Mouse (Mus musculus): ENCODE measurements at regions not wholly inside any gene's neighbourhood (a gene's known extent, or its start where the extent isn't known, plus 50 kb on each side); places are given as distances from the start of the nearest gene placed in this dataset.

DNA sequence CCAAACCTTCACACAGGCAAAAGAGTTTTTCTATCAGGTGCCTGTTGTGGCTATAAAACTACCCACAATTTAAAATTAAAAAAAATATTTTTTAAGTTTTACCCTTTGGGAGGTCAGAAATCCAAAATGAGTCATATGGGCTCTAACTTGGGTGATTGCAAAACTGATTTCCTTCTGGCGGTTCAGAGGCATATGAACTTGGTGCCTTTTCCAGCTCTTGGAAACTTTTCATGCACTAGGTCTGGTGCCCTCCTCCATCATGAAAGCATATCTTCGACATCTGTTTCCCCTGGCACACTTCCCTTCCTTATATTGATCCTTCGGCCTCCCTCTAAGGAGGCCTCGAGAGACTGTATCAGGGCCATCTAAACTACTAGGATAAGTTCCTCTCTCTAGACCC is 168.8 kb downstream of the Gm45692 start:
- DNase-seq, result no peak

- no peak for DNase-seq
Measured at GRCm38 (mm10) chr8:26298066-26298804, 178.9 kb downstream of the Gm45692 start.

- no peak for DNase-seq
Measured at GRCm38 (mm10) chr8:26300246-26300645, 180.9 kb downstream of the Gm45692 start.

DNA sequence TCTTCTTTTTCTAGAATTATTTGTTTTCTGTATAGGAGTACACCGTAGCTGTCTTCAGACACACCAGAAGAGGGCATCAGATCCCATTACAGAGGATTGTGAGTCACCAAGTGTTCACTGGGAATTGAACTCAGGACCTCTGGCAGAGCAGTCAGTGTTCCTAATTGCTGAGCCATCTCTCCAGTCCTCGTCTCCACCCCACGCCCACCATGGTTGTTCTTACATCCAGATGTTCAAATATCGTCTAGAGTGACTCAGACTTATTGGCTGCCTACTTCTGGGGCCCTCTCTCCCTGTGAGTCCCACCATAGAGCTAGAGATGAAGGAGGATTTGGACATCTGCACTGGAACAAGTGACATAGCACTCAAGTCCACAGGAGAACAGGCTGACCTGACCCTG is 182.6 kb downstream of the Gm45692 start:
- DNase-seq, result no peak

GRCm38 (mm10) chr8:26304566-26304965 is 185.2 kb downstream of the Gm45692 start:
- no peak for DNase-seq

DNA sequence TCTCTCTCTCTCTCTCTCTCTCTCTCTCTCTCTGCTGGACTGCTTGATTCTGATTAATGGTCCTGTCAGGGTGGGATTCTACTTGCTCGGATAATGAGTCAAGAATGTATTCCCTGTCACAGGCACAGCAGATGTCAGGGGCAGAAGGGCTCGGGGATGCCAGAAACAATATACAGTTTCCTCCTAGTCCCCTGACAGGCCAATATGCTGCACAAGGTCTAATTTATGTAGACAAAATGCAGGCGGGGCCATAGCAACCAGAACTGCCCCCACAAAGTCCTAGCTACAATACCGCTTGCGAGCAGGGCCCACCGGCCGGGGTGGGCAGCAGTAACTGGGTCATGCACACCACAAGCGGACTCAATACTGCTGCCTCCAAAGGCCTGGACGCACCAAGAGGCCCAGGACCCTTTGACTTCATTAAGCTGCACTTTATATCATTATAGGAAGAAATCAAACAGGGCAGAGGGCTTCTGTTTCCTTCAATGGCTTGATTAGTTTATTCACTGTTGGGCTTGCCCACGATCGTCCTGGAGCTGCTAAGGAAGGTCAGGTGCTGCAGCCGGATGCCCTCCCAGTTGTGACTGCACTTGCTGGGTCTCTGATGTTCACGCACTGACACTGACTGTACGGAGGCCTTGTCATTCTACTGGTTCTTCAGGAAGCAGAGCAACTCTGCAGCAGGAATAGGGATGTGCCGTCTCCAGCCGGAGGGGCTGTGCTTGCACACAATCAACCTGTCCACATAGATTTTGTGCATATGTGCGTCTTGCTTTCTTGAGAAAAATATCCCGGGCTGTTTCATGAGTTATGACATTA is 185.9 kb downstream of the Gm45692 start:
- DNase-seq, result no peak

- DNase-seq, result no peak
Measured at GRCm38 (mm10) chr8:26308121-26308641, 188.8 kb downstream of the Gm45692 start.

- DNase-seq, result no peak
Measured at GRCm38 (mm10) chr8:26309764-26310163, 190.4 kb downstream of the Gm45692 start.

- DNase-seq, result no peak
Measured at GRCm38 (mm10) chr8:26323606-26324350, 204.4 kb downstream of the Gm45692 start.

GRCm38 (mm10) chr8:26324606-26325005 is 205.3 kb downstream of the Gm45692 start:
- DNase-seq, result no peak

GRCm38 (mm10) chr8:26329813-26330212 is 210.5 kb downstream of the Gm45692 start:
- no peak for DNase-seq

DNA sequence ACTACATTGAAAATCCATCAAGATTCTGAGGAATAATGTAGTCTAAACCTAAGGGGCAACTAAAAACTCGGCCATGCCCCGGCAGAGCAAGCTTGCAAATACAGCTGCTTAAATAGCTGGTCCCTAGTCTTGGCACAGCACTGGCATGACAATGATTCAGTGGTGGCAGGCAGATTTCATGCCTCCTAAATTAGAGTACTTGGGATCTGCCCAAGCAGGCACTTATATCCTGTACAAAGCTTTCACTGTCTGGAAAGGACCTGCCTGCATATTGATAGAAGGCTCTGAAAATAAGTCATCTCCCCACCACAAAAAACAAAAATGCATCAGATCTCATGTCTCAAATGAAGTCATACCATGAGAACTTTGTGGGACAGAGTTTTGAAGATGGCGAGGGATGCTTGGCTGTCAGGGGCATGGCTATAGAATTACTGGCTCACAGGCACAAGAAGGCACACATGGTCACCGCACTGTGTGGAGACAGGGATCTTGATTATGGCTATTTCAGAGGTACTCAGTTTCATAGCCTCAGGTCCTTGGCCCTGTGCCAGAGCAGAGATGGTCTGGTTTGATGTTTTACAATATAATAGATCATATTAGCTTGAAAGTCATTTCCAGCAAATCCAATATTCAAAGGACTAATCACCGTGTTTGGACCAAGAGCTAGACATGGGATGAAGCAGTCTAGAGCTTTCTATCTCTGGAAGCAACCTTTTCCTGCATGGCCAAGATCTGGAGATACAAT is 217.7 kb downstream of the Gm45692 start:
- no peak for DNase-seq

- peak; percentile 31 for DNase-seq
Measured at GRCm38 (mm10) chr8:26345078-26345477, 225.7 kb downstream of the Gm45692 start.

DNA sequence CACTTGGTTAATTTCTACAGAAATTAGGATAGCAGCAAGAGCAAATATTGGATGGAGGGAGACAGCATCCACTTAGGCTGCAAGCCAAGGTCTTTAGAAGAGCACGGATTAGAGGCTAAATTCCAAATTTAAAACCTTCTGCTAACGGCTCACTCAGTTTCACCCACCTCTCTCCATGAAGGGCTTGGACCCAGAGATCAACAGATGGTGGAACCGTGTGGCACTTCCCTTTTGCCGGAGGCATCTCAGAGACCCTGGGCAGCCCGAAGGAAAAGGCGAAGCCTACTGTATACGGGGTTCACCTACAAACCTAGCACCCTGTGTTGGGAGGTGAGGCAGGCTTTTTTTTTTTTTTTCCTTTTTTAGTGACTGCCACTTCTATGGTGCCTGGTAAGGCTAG is 229.9 kb downstream of the Gm45692 start:
- no peak for DNase-seq

DNA sequence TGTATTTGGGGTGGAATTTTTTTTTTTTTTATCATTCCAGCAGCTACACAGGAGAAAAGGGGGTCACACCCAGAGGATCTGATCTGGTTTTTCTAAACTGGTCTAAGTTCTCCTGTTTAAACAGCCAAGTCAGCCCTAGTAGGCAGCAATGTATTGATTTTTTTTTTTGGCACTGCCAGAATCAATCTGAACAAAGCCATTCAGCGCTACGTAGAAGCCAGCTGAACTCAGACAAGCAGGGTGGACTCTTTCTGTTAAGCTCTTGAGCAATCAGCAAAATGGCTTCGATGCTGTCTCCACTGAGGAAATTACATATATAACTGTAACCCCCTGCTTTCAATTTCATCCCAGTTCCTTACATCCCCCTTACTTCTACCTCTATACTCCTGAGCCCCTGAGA is 230.5 kb downstream of the Gm45692 start:
- DNase-seq, result no peak

GRCm38 (mm10) chr8:26350616-26351015 is 231.3 kb downstream of the Gm45692 start:
- DNase-seq, result no peak

- DNase-seq, result peak; percentile 55
Measured at GRCm38 (mm10) chr8:26351643-26352540, 232.6 kb downstream of the Gm45692 start.

- DNase-seq, result no peak
Measured at GRCm38 (mm10) chr8:26352541-26353010, 233.2 kb downstream of the Gm45692 start.

DNA sequence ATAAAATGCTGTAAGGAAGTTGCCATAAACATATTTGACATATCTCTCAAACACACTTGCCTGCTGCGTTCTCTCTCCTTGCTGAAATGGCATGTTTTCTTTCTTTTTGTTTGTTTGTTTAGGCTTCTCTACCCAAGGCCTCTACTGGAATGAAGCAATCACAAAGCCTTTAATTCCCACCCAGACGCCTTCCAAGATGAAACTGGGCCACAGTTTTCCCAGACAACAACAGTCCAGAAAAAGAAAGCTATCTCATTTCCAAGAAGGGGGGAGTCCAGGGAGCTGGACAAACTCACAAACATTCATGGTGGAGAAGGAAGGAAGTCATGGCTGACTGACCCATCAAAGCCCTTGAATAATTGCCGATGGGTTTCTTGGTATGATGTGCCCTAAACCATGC is 234.1 kb downstream of the Gm45692 start:
- no peak for DNase-seq

- no peak for DNase-seq
Measured at GRCm38 (mm10) chr8:26354516-26354915, 235.2 kb downstream of the Gm45692 start.

GRCm38 (mm10) chr8:26356801-26357200 is 237.5 kb downstream of the Gm45692 start:
- no peak for DNase-seq

Data from right cerebral cortex, adult 18-20 months (tissue).